Mouse (Mus musculus): ENCODE results near the gene Zfp62. TPM values are rescaled to one million over a fixed set of nuclear protein-coding genes. Genes with fewer than 3 reads are reported as not detected.
A peak's percentile ranks its signal among the peaks of the same experiment; 100 is the strongest.
"Not testable (repeated sequence)": the region's sequence is repeated elsewhere in the genome, so short reads cannot be mapped to it uniquely, and the experiment has no call there.

Zfp62 gene
- polyA plus RNA-seq, 1 experiment from 2014 or later: 45.1 TPM

GRCm38 (mm10) chr11:49189737-49190136 lies 13.4 kb upstream of the Zfp62 start:
- WGBS: 7% methylated on average over 7 of the region's 7 CpGs
- ATAC-seq (replicated peaks): 0 out of 2 replicates have a peak, but pooled peaks have one; percentile 30

GRCm38 (mm10) chr11:49191083-49191482 lies 12.0 kb upstream of the Zfp62 start:
- Histone ChIP-seq H3K9ac (no peak overlapping the region), H3K27me3 (replicated peaks) (no peaks in the 10 kb centered on the region), H3K27ac (no peak overlapping the region), H3K9me3 (no peaks in the 10 kb centered on the region), H3K4me3 (no peak overlapping the region), H3K4me2 (no peak overlapping the region), H3K36me3 (replicated peaks) (no peaks in the 10 kb centered on the region), H3K4me1 (no peaks in the 10 kb centered on the region)
- whole genome bisulfite sequencing: 64% methylated on average over 2 of the region's 2 CpGs
- no peak for ATAC-seq (replicated peaks)

More at GRCm38 (mm10) chr11:49189737-49190136, 13.4 kb upstream of the Zfp62 start:
- no peaks in the 10 kb centered on the region for H3K4me1 ChIP-seq
- no peaks in the 10 kb centered on the region for H3K9me3 ChIP-seq
- no peak overlapping the region for H3K4me2 ChIP-seq
- H3K27me3 ChIP-seq (replicated peaks): no peaks in the 10 kb centered on the region
- H3K4me3 ChIP-seq: no peak overlapping the region
- H3K36me3 ChIP-seq (replicated peaks): no peaks in the 10 kb centered on the region
- no peak overlapping the region for H3K9ac ChIP-seq
- H3K27ac ChIP-seq: no peak overlapping the region

GRCm38 (mm10) chr11:49194771-49195170 lies 8.3 kb upstream of the Zfp62 start:
- not testable (repeated sequence) for H3K4me1 ChIP-seq; H3K4me3 ChIP-seq; ATAC-seq (replicated peaks); H3K36me3 ChIP-seq (replicated peaks); H3K4me2 ChIP-seq; H3K9me3 ChIP-seq; H3K27me3 ChIP-seq (replicated peaks); H3K9ac ChIP-seq; H3K27ac ChIP-seq
- 96% methylated on average over 9 of the region's 9 CpGs for WGBS

- Histone ChIP-seq H3K36me3 (replicated peaks) (no peaks in the 10 kb centered on the region), H3K9ac (no peak overlapping the region), H3K27ac (no peak overlapping the region), H3K9me3 (no peaks in the 10 kb centered on the region), H3K27me3 (replicated peaks) (no peaks in the 10 kb centered on the region), H3K4me1 (no peaks in the 10 kb centered on the region), H3K4me2 (no peak overlapping the region), H3K4me3 (no peak overlapping the region)
- ATAC-seq (replicated peaks): no peak
- WGBS: 87% methylated on average over 7 of the region's 7 CpGs
Measured at GRCm38 (mm10) chr11:49195819-49196322, 7.2 kb upstream of the Zfp62 start.

GRCm38 (mm10) chr11:49200666-49201065 lies 2.4 kb upstream of the Zfp62 start:
- H3K27me3 ChIP-seq (replicated peaks): no peaks in the 10 kb centered on the region
- H3K27ac ChIP-seq: no peak overlapping the region
- peaks cover 19% of the 10 kb centered on the region for H3K4me1 ChIP-seq
- ATAC-seq (replicated peaks): no peak
- H3K4me2 ChIP-seq: no peak overlapping the region
- no peaks in the 10 kb centered on the region for H3K9me3 ChIP-seq
- no peaks in the 10 kb centered on the region for H3K36me3 ChIP-seq (replicated peaks)
- no peak overlapping the region for H3K9ac ChIP-seq
- H3K4me3 ChIP-seq: no peak overlapping the region

GRCm38 (mm10) chr11:49201142-49201541 lies 1.9 kb upstream of the Zfp62 start:
- H3K4me3 ChIP-seq: no peak overlapping the region
- no peaks in the 10 kb centered on the region for H3K27me3 ChIP-seq (replicated peaks)
- H3K9me3 ChIP-seq: no peaks in the 10 kb centered on the region
- no peak overlapping the region for H3K4me2 ChIP-seq
- H3K4me1 ChIP-seq: peaks cover 19% of the 10 kb centered on the region
- no peak overlapping the region for H3K27ac ChIP-seq
- no peak overlapping the region for H3K9ac ChIP-seq
- no peak for ATAC-seq (replicated peaks)
- H3K36me3 ChIP-seq (replicated peaks): no peaks in the 10 kb centered on the region

GRCm38 (mm10) chr11:49202071-49202470 lies 1.0 kb upstream of the Zfp62 start:
- 67% methylated on average over 2 of the region's 2 CpGs for WGBS
- peak overlapping the region; percentile 82 for H3K4me2 ChIP-seq

GRCm38 (mm10) chr11:49202523-49203061 lies 500 bp upstream of the Zfp62 start:
- H3K27ac ChIP-seq: peak overlapping the region; percentile 94
- H3K4me2 ChIP-seq: peak overlapping the region; percentile 82
- 3% methylated on average over 10 of the region's 10 CpGs for WGBS
- peak overlapping the region; percentile 84 for H3K4me3 ChIP-seq
- H3K9me3 ChIP-seq: no peaks in the 10 kb centered on the region
- peaks cover 19% of the 10 kb centered on the region for H3K4me1 ChIP-seq
- ATAC-seq (replicated peaks): peak; percentile 50
- no peaks in the 10 kb centered on the region for H3K27me3 ChIP-seq (replicated peaks)
- H3K36me3 ChIP-seq (replicated peaks): peaks cover 2% of the 10 kb centered on the region; the same call in 1 of the 2 replicates
- H3K9ac ChIP-seq: peak overlapping the region; percentile 99

More at GRCm38 (mm10) chr11:49202071-49202470, 1.0 kb upstream of the Zfp62 start:
- Histone ChIP-seq H3K36me3 (replicated peaks) (peaks cover 2% of the 10 kb centered on the region; the same call in 1 of the 2 replicates), H3K27me3 (replicated peaks) (no peaks in the 10 kb centered on the region), H3K4me3 (peak overlapping the region; percentile 84), H3K27ac (no peak overlapping the region), H3K9me3 (no peaks in the 10 kb centered on the region), H3K4me1 (peaks cover 19% of the 10 kb centered on the region), H3K9ac (peak overlapping the region; percentile 99; the same call in 1 of the 2 replicates)
- ATAC-seq (replicated peaks): no peak

GRCm38 (mm10) chr11:49203771-49204497 lies 842 bp downstream of the Zfp62 start:
- no peaks in the 10 kb centered on the region for H3K9me3 ChIP-seq
- H3K4me3 ChIP-seq: peak overlapping the region; percentile 84
- ATAC-seq (replicated peaks): peak; percentile 79
- H3K27me3 ChIP-seq (replicated peaks): no peaks in the 10 kb centered on the region
- 0% methylated on average over 24 of the region's 24 CpGs for WGBS
- peak overlapping the region; percentile 94 for H3K27ac ChIP-seq
- H3K36me3 ChIP-seq (replicated peaks): peaks cover 2% of the 10 kb centered on the region; the same call in 1 of the 2 replicates
- peaks cover 19% of the 10 kb centered on the region for H3K4me1 ChIP-seq
- H3K9ac ChIP-seq: peak overlapping the region; percentile 99
- peak overlapping the region; percentile 82 for H3K4me2 ChIP-seq

GRCm38 (mm10) chr11:49205080-49205590 lies 2.0 kb downstream of the Zfp62 start:
- Histone ChIP-seq H3K4me2 (peak overlapping the region; percentile 82), H3K27me3 (replicated peaks) (no peaks in the 10 kb centered on the region), H3K9me3 (no peaks in the 10 kb centered on the region), H3K4me1 (peaks cover 19% of the 10 kb centered on the region), H3K9ac (no peak overlapping the region), H3K27ac (no peak overlapping the region), H3K36me3 (replicated peaks) (peaks cover 2% of the 10 kb centered on the region; the same call in 1 of the 2 replicates), H3K4me3 (0 out of 2 replicates have a peak overlapping the region, but pooled peaks have one; percentile 84)
- no peak for ATAC-seq (replicated peaks)
- WGBS: 87% methylated on average over 6 of the region's 6 CpGs

GRCm38 (mm10) chr11:49207495-49207894 lies 4.4 kb downstream of the Zfp62 start:
- Histone ChIP-seq H3K9ac (no peak overlapping the region), H3K27me3 (replicated peaks) (no peaks in the 10 kb centered on the region), H3K4me3 (no peak overlapping the region), H3K27ac (no peak overlapping the region), H3K36me3 (replicated peaks) (peaks cover 2% of the 10 kb centered on the region; the same call in 1 of the 2 replicates), H3K4me2 (no peak overlapping the region), H3K4me1 (peaks cover 15% of the 10 kb centered on the region), H3K9me3 (no peaks in the 10 kb centered on the region)
- 100% methylated on average over 1 of the region's 1 CpGs for WGBS
- ATAC-seq (replicated peaks): no peak

- no peaks in the 10 kb centered on the region for H3K9me3 ChIP-seq
- no peaks in the 10 kb centered on the region for H3K4me1 ChIP-seq
- H3K36me3 ChIP-seq (replicated peaks): peaks cover 35% of the 10 kb centered on the region
- no peak overlapping the region for H3K9ac ChIP-seq
- H3K27me3 ChIP-seq (replicated peaks): no peaks in the 10 kb centered on the region
- H3K27ac ChIP-seq: no peak overlapping the region
- ATAC-seq (replicated peaks): no peak
- H3K4me2 ChIP-seq: no peak overlapping the region
- no peak overlapping the region for H3K4me3 ChIP-seq
Measured at GRCm38 (mm10) chr11:49212577-49212976, 9.5 kb downstream of the Zfp62 start.
